Mouse (Mus musculus) stomach, embryonic 16.5 days (tissue): ENCODE measurements around the gene Pitpnm1. TPM values are rescaled to one million over a fixed set of nuclear protein-coding genes. Genes with fewer than 3 reads are reported as not detected.
"Not testable (repeated sequence)": the region's sequence is repeated elsewhere in the genome, so short reads cannot be mapped to it uniquely, and the experiment has no call there.

ENCODE experiments used
- ATAC-seq: fragments of 200-750 bp; cut with Nextera tagmentation; 2 replicates; pipeline ENCODE4 v1.8.0; 2017; ENCODE audit warnings: moderate number of reproducible peaks, moderate TSS enrichment; ENCODE audit not compliant: insufficient read depth, low FRiP score
- H3K27ac ChIP-seq: fragments of 300-500 bp; sonication (generic); 2 replicates; pipeline ENCODE4 v1.5.1; 2014; ENCODE audit warnings: low read length
- H3K27me3 ChIP-seq: fragments of 300-500 bp; sonication (generic); 2 replicates; pipeline ENCODE4 v1.6.1; 2014; ENCODE audit warnings: low read length, control low read depth, mixed read lengths; ENCODE audit not compliant: control insufficient read depth, insufficient read depth
- H3K36me3 ChIP-seq: fragments of 300-500 bp; sonication (generic); 2 replicates; pipeline ENCODE4 v1.6.1; 2014; ENCODE audit warnings: low read length; ENCODE audit not compliant: control insufficient read depth, insufficient read depth
- H3K4me1 ChIP-seq: fragments of 300-500 bp; sonication (generic); 2 replicates; pipeline ENCODE4 v1.6.1; 2014; ENCODE audit warnings: low read length, control low read depth, mixed read lengths; ENCODE audit not compliant: control insufficient read depth, insufficient read depth
- H3K4me2 ChIP-seq: fragments of 300-500 bp; sonication (generic); 2 replicates; pipeline ENCODE4 v1.6.1; 2014; ENCODE audit warnings: low read depth, low read length, mixed read lengths
- H3K4me3 ChIP-seq: fragments of 300-500 bp; sonication (generic); replicated peaks from 2 replicates; pipeline ENCODE4 v1.5.1; 2014; ENCODE audit warnings: mild to moderate bottlenecking, low read length
- H3K9ac ChIP-seq: fragments of 300-500 bp; sonication (generic); 2 replicates; pipeline ENCODE4 v1.6.1; 2014; ENCODE audit warnings: low read length
- H3K9me3 ChIP-seq: fragments of 300-500 bp; sonication (generic); replicated peaks from 2 replicates; pipeline ENCODE4 v1.6.1; 2016; ENCODE audit warnings: low read length, control low read depth; ENCODE audit not compliant: control insufficient read depth
- WGBS: fragments of 180-500 bp; shearing (Covaris S2); extraction: QIAGEN DNeasy Blood & Tissue Kit; methylation state at CpG from one replicate; pipeline ENCODE4 v1.1.7; 2014; 5-methylcytosine and 5-hydroxymethylcytosine counted together
- polyA plus RNA-seq: library from polyadenylated mRNA; unstranded; fragments of >200 nt; fragmentation: Nextera tagmentation; extraction: Ambion mirVana; gene quantifications from 2 replicates; pipeline ENCODE4 v1.2.1, GENCODE M21; 2015

The Pitpnm1 gene
- polyA plus RNA-seq, 1 experiment from 2014 or later: 13.8 TPM

DNA sequence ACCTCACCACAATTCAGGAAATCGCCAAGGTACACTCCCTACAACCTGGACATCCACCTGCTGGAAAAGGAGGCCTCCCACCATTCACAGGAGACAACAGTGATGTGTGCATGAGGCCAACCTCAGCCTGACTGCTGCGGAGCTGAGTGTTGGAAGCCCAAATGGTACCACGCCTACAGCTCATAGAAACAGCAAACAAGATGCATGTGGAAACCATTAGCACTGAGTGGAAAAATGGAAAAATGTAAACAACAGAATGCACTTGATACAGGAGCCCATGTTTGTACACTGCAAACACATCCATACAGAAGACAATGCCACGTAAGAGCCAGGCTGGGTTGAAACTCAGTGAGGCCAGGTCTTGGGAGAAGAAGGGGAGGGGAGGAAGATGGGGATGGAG, 24.6 kb downstream of the Pitpnm1 start:
- Histone ChIP-seq H3K9ac (0 out of 2 replicates have a peak overlapping the region, but pooled peaks have one; percentile 14), H3K4me3 (no peak overlapping the region), H3K27me3 (no peaks in the 10 kb centered on the region), H3K4me1 (peaks cover 16% of the 10 kb centered on the region), H3K36me3 (0 out of 2 replicates have a peak, but pooled peaks cover 6% of the 10 kb centered on the region), H3K4me2 (no peak overlapping the region), H3K9me3 (no peaks in the 10 kb centered on the region), H3K27ac (no peak overlapping the region)
- 75% methylated on average over 4 of the region's 4 CpGs for WGBS
- ATAC-seq: no peak

DNA sequence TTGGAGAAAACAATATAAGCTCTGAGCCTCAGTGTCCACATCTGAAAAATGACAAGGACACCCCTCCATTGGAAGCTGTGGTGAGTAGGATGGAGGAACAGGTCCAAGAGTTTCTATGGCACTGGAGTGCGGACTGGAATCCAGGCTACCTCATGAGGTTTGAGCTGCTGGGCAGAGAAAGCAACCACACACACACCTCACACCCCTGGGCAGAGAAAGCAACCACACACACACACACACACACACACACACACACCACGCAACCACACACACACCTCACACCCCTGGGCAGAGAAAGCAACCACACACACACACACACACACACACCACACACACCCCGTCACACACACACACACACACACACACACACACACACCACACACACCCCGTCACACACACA, 25.5 kb downstream of the Pitpnm1 start:
- peak overlapping the region; percentile 52 for H3K4me2 ChIP-seq

DNA sequence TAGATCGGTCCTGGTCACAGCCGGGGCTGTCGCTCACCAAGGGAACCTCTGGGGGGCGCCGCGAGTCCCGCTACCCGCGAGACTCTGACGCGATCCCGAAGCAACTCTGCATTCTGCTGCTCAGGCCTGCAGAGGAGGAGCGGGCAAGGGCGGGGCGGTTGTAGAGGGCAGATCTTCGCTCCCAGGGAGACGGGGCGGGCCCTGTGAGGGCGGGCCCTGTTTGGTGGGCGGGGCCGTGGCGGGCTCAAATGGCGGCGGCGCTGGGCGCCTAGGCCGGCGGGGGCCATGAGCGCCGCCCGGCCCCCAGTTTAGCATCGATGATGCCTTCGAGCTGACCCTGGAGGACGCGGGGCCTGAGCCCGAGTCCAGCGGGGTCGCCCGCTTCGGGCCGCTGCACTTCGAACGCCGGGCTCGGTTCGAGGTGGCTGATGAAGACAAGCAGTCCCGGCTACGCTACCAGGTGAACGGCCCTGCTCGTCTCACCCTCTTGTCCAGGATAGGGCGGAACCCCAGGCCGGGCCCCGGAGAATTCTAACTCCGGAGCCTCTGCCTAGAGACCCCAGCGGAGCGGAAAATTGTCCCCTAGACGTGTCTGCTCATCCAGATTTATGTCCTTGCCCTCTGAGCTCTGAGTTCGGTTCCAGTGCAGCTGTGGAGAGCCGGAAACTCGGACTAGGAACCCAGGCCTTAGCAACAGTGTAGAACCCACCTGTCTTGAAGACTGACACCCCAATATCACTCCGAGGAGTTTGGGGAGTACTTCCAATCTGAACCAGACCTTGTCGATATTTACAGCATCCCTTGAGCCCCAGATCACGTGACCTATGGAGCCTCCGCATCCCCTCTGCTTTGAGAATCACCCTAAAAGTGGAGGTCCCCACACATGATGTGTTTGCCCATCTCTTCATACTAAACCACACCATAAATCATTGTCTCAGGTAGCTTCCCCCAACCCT, 26.2 kb downstream of the Pitpnm1 start, which contains the start of gene Aip:
Gene Aip (minus strand): TSS at position 118 of the 956 bp plus-strand sequence.
- H3K4me2 ChIP-seq: peak within 1 kb of the TSS; percentile 68
- H3K36me3 ChIP-seq: 0 out of 2 replicates have a peak, but pooled peaks cover 12% of the 10 kb centered on the region
- peak within 1 kb of the TSS; percentile 16 for H3K27ac ChIP-seq
- peak within 1 kb of the TSS; percentile 82 for H3K9ac ChIP-seq
- peak within 1 kb of the TSS; percentile 60 for H3K4me3 ChIP-seq
- no peaks in the 10 kb centered on the region for H3K9me3 ChIP-seq
- peak; percentile 95 for ATAC-seq
- no peaks in the 10 kb centered on the region for H3K27me3 ChIP-seq
- H3K4me1 ChIP-seq: peaks cover 7% of the 10 kb centered on the region
- under 1% methylated on average over 60 of the region's 64 CpGs for WGBS

More for the DNA sequence above, 25.5 kb downstream of the Pitpnm1 start:
- H3K9ac ChIP-seq: peak overlapping the region; percentile 63; the same call in 1 of the 2 replicates
- H3K4me1 ChIP-seq: peaks cover 15% of the 10 kb centered on the region
- H3K36me3 ChIP-seq: 0 out of 2 replicates have a peak, but pooled peaks cover 11% of the 10 kb centered on the region
- H3K27me3 ChIP-seq, H3K27ac ChIP-seq, H3K9me3 ChIP-seq: not testable (repeated sequence)
- H3K4me3 ChIP-seq: peak overlapping the region; percentile 60
- peak; percentile 26 for ATAC-seq
- 26% methylated on average over 3 of the region's 4 CpGs for WGBS

DNA sequence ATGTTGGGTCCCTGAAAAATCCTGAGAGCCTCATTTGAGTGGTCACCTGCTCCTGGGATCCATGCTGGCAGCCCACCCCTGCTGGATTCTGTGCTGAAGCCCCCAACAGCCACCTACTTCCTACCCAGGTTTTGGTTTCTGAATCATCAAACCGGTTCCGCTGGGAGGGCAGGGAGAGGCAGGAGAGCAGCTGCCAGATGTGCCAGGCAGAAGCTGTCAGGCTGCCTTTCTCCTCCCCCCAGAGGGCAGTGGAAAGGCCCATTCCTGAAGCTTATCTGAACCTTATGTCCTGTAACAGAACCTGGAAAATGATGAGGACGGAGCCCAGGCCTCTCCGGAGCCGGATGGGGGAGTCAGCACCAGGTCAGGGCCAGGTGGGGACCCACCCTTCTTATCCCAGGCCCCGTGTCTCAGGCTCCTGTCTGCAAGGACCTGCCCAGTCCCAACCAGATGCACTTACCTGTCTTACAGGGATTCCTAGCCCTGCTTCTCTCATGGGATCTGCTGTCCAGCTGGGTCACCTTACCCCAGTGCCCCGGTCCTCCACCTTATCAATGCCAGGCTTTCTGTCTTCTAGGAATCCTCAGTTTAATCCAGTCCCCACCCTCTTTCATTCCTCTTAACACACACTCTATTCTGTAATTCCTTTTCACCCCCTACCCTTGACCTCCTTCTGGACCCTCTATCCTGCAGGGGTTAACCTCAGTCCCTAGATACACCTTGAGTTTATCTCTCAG, 27.1 kb downstream of the Pitpnm1 start:
- peak overlapping the region; percentile 82 for H3K9ac ChIP-seq
- no peaks in the 10 kb centered on the region for H3K27me3 ChIP-seq
- ATAC-seq: no peak
- no peaks in the 10 kb centered on the region for H3K9me3 ChIP-seq
- 50% methylated on average over 7 of the region's 7 CpGs for WGBS
- H3K4me1 ChIP-seq: peaks cover 7% of the 10 kb centered on the region
- peak overlapping the region; percentile 43 for H3K27ac ChIP-seq
- peak overlapping the region; percentile 60 for H3K4me3 ChIP-seq
- peak overlapping the region; percentile 68 for H3K4me2 ChIP-seq
- H3K36me3 ChIP-seq: peaks cover 21% of the 10 kb centered on the region; the same call in 1 of the 2 replicates

DNA sequence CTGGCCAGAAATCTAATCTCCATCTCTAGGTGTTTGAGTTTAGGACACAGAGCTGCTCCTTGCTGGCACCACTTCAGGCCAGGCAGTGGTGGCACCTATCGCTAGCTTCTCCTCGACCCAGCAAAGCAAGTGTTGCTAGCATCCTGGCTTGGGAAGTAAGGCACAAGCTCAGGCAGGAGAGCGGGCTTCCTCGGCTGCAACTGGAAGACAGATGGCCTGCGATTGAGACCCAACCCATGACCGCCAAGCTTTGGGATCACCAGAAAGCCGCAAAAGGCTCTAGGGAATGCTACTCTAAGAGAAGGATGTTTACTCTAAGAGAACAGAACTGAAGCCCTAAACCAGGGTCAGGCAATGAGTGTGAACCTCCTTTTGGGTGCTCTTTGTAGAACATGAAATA, 29.7 kb downstream of the Pitpnm1 start:
- 88% methylated on average over 7 of the region's 7 CpGs for WGBS
- H3K36me3 ChIP-seq: peaks cover 28% of the 10 kb centered on the region

DNA sequence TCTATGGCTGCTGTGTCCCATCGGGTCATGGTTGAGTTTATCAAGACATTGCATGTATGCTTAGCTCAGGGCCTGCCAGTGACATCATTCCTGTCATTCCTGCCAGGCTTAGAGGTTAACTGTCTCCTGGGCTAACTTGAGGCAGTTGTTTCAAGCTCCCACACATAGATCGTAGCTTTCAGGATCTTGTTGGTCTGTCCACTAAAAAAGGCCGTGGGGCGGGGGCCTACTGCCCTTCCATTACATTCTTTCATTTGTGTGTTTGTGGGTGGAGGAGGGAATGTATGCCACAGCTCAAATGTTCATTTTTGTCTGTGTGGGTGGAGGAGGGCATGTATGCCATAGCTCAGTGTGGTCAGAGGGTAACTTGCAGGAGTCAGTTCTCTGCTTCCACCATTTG, 30.3 kb downstream of the Pitpnm1 start:
- no peak overlapping the region for H3K9ac ChIP-seq
- ATAC-seq: no peak
- H3K9me3 ChIP-seq: no peaks in the 10 kb centered on the region
- peaks cover 28% of the 10 kb centered on the region for H3K36me3 ChIP-seq
- H3K4me3 ChIP-seq: no peak overlapping the region
- no peak overlapping the region for H3K27ac ChIP-seq
- H3K4me2 ChIP-seq: no peak overlapping the region
- peaks cover 7% of the 10 kb centered on the region for H3K4me1 ChIP-seq
- H3K27me3 ChIP-seq: no peaks in the 10 kb centered on the region
- WGBS: 83% methylated on average over 4 of the region's 4 CpGs

More for the DNA sequence above, 29.7 kb downstream of the Pitpnm1 start:
- Histone ChIP-seq H3K27ac (no peak overlapping the region), H3K27me3 (no peaks in the 10 kb centered on the region), H3K4me2 (no peak overlapping the region), H3K4me3 (no peak overlapping the region), H3K9me3 (no peaks in the 10 kb centered on the region), H3K9ac (no peak overlapping the region; the same call in 1 of the 2 replicates), H3K4me1 (peaks cover 7% of the 10 kb centered on the region)
- no peak for ATAC-seq

DNA sequence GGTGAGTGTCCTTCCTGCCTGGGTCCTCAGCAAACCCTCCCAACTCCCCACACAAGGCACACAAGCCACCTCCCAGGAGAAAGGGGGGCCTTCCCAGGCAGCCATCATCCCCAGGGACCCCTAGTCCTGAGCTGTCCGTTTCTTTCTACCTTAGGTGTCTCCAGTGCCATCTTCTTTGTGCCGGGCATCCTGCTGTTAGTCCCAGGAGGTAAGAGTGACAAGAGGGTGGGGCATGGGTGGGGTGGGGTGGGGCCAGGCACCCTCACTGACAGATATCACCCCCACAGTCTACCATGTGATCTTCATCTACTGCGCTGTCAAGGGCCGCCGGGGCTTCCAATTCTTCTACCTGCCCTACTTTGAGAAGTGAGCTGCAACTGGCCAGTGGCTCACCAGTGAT, 31.3 kb downstream of the Pitpnm1 start:
- Histone ChIP-seq H3K36me3 (peaks cover 28% of the 10 kb centered on the region), H3K27ac (no peak overlapping the region), H3K4me2 (no peak overlapping the region), H3K9me3 (no peaks in the 10 kb centered on the region), H3K27me3 (no peaks in the 10 kb centered on the region), H3K4me1 (peaks cover 7% of the 10 kb centered on the region), H3K4me3 (no peak overlapping the region), H3K9ac (no peak overlapping the region)
- 83% methylated on average over 5 of the region's 5 CpGs for WGBS
- no peak for ATAC-seq

DNA sequence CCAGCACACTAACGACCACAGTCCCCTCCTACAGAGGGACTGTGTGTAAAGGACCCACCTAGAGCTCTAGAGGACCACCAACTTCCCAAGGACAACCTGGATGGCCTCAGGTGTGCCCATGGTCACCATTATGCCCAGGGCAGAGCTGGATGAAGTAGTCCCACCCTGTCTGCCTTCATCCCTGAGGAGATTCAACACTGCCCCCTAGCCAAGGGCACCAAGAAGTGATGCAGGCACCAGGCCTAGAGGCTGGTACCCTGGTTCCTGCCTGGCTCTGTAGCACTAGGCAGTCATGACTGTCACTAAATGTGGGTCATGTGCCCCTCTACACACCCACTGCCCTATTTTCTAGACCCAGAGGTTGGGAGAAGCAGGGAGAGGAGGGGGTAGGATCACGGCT, 32.0 kb downstream of the Pitpnm1 start:
- H3K27ac ChIP-seq: no peak overlapping the region
- no peak overlapping the region for H3K9ac ChIP-seq
- H3K27me3 ChIP-seq: no peaks in the 10 kb centered on the region
- H3K4me2 ChIP-seq: no peak overlapping the region
- H3K9me3 ChIP-seq: no peaks in the 10 kb centered on the region
- no peak overlapping the region for H3K4me3 ChIP-seq
- peaks cover 28% of the 10 kb centered on the region for H3K36me3 ChIP-seq
- H3K4me1 ChIP-seq: peaks cover 3% of the 10 kb centered on the region
- ATAC-seq: no peak
- WGBS: 82% methylated on average over 2 of the region's 2 CpGs

DNA sequence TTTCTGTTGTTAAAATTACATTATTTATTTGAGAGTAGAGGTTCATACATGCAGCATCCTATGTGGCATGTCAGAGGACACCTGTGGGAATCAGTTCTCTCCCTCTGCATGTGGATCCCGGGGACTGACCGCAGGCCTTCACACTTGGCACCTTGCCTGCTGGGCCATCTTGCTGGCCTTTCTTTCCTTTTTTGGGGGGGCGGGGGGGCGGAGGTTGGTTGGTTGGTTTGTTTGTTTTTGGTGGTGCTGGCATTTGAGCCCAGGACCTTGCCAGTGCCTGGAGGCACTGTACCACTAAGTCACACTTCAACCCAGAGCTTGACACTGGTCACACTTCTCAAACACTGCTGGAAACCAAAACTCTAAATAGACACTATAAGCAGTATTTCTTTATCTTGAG, 34.6 kb downstream of the Pitpnm1 start:
- Histone ChIP-seq H3K36me3 (peaks cover 23% of the 10 kb centered on the region), H3K4me1 (no peaks in the 10 kb centered on the region), H3K9me3 (no peaks in the 10 kb centered on the region), H3K9ac (no peak overlapping the region), H3K27ac (no peak overlapping the region), H3K4me2 (no peak overlapping the region), H3K27me3 (no peaks in the 10 kb centered on the region), H3K4me3 (no peak overlapping the region)
- WGBS: 89% methylated on average over 4 of the region's 4 CpGs
- no peak for ATAC-seq
